Mouse (Mus musculus) hindbrain, embryonic 10.5 days (tissue): ENCODE results near the gene Vps37b. TPM values are rescaled to one million over a fixed set of nuclear protein-coding genes. Genes with fewer than 3 reads are reported as not detected.
A peak's percentile ranks its signal among the peaks of the same experiment; 100 is the strongest.

Source experiments
- DNase-seq: peaks from one replicate; pipeline ENCODE4 v3.0.0-alpha.2; 2017; ENCODE audit warnings: low spot score
- H3K27ac ChIP-seq: fragments of 300-500 bp; sonication (generic); 2 replicates; pipeline ENCODE4 v1.5.1; 2016; ENCODE audit warnings: mild to moderate bottlenecking, moderate library complexity
- H3K27me3 ChIP-seq: fragments of 300-500 bp; sonication (generic); 2 replicates; pipeline ENCODE4 v1.6.1; 2016; ENCODE audit warnings: mild to moderate bottlenecking; ENCODE audit not compliant: poor library complexity, insufficient read depth, severe bottlenecking
- H3K36me3 ChIP-seq: fragments of 300-500 bp; sonication (generic); 2 replicates; pipeline ENCODE4 v1.6.1; 2016; ENCODE audit warnings: mild to moderate bottlenecking, moderate library complexity
- H3K4me1 ChIP-seq: fragments of 300-500 bp; sonication (generic); replicated peaks from 2 replicates; pipeline ENCODE4 v1.6.1; 2016; ENCODE audit warnings: mild to moderate bottlenecking
- H3K4me3 ChIP-seq: fragments of 300-500 bp; sonication (generic); 2 replicates; pipeline ENCODE4 v1.5.1; 2016; ENCODE audit warnings: mild to moderate bottlenecking, moderate library complexity
- H3K9me3 ChIP-seq: fragments of 300-500 bp; sonication (generic); 2 replicates; pipeline ENCODE4 v1.6.1; 2016; ENCODE audit warnings: mild to moderate bottlenecking, moderate library complexity
- WGBS: fragments of 180-500 bp; shearing (Covaris S2); methylation state at CpG from one replicate; pipeline ENCODE4 v1.1.7; 2016; 5-methylcytosine and 5-hydroxymethylcytosine counted together
- polyA plus RNA-seq: library from polyadenylated mRNA; unstranded; fragments of >200 nt; fragmentation: Nextera tagmentation; extraction: Ambion mirVana; gene quantifications from 2 replicates; pipeline ENCODE4 v1.2.1, GENCODE M21; 2016

Vps37b gene
- polyA plus RNA-seq, 1 experiment from 2014 or later: 71.8 TPM

DNA sequence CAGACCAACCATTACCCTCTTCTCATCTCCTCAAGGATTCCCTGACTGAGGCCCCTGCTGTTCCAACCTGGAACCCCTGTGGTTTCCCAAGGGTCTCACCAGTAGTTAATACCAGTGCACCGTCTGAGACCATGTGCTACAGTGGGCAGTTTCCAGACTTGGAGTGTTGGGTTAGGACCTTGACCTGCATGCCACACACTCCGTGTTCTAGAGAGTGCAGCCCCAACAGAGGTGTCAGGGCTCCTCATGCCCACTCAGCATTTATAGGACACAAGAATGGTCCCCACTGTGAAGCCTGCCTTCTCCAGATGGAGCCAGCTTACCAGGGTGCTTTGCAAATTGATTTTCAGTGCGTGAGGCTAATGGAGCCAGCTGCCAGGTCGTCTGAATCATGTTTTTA is 28.7 kb downstream of the Vps37b start:
- H3K27me3 ChIP-seq: no peaks in the 10 kb centered on the region
- H3K4me1 ChIP-seq: peaks cover 26% of the 10 kb centered on the region
- 63% methylated on average over 4 of the region's 4 CpGs for WGBS
- H3K36me3 ChIP-seq: peaks cover 78% of the 10 kb centered on the region
- no peak for DNase-seq
- 0 out of 2 replicates have a peak overlapping the region, but pooled peaks have one; percentile 23 for H3K27ac ChIP-seq
- H3K4me3 ChIP-seq: no peak overlapping the region
- no peaks in the 10 kb centered on the region for H3K9me3 ChIP-seq

DNA sequence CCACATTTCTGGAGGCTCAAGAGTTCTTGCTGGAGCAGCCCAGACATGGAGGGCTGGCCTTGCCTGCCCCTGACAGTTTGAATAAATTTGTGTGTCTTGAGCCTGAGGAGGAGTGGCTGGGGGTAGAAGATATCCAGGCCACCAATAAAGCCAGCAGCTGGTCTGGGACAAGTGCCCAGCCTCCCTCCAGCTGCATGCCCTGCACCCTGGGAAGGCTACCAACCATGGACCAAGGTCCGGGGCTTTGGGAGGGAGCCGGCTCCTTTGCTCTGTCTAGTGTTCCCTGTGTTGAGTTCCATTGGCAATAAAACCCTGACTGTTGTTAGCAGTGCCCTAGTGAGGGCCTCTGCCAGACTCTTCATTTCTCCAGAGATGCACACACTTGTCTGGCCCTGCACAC is 29.2 kb downstream of the Vps37b start:
- Histone ChIP-seq H3K9me3 (no peaks in the 10 kb centered on the region), H3K4me1 (peaks cover 26% of the 10 kb centered on the region), H3K4me3 (no peak overlapping the region), H3K27me3 (no peaks in the 10 kb centered on the region), H3K27ac (peak overlapping the region; percentile 23; the same call in 1 of the 2 replicates), H3K36me3 (peaks cover 73% of the 10 kb centered on the region)
- no peak for DNase-seq
- 92% methylated on average over 2 of the region's 2 CpGs for WGBS

GRCm38 (mm10) chr5:124001274-124001673 is 30.8 kb downstream of the Vps37b start:
- Histone ChIP-seq H3K36me3 (peaks cover 71% of the 10 kb centered on the region), H3K27ac (peak overlapping the region; percentile 60; the same call in 1 of the 2 replicates), H3K9me3 (no peaks in the 10 kb centered on the region), H3K4me1 (peaks cover 36% of the 10 kb centered on the region), H3K4me3 (no peak overlapping the region), H3K27me3 (no peaks in the 10 kb centered on the region)
- DNase-seq: no peak
- whole genome bisulfite sequencing: 67% methylated on average over 9 of the region's 9 CpGs

DNA sequence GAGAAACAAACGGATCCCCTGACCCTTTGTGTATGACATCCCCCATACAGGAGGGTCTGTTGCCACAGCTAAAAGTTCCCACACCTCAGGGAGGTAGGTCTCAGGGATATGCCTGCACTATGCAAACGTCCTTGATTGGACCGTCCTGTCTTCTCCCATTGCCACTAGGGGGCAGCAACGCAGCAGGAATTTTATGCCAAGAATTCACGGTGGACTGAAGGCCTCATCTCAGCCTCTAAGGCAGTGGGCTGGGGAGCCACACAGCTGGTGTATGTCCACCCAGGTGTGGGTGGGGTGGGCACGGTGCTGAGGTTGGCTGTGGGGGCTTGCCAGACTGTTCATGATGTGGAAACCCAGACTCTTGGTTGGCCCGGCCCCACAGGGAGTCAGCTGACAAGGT is 31.2 kb downstream of the Vps37b start:
- no peak overlapping the region for H3K4me3 ChIP-seq
- no peaks in the 10 kb centered on the region for H3K27me3 ChIP-seq
- 13% methylated on average over 7 of the region's 7 CpGs for WGBS
- peak overlapping the region; percentile 60; the same call in 1 of the 2 replicates for H3K27ac ChIP-seq
- peaks cover 41% of the 10 kb centered on the region for H3K4me1 ChIP-seq
- H3K36me3 ChIP-seq: peaks cover 71% of the 10 kb centered on the region
- peak; percentile 88 for DNase-seq
- no peaks in the 10 kb centered on the region for H3K9me3 ChIP-seq

- H3K4me3 ChIP-seq: no peak overlapping the region
- H3K4me1 ChIP-seq: peaks cover 46% of the 10 kb centered on the region
- DNase-seq: no peak
- no peak overlapping the region for H3K27ac ChIP-seq
- peaks cover 49% of the 10 kb centered on the region for H3K36me3 ChIP-seq
- no peaks in the 10 kb centered on the region for H3K27me3 ChIP-seq
- WGBS: 86% methylated on average over 10 of the region's 10 CpGs
- no peaks in the 10 kb centered on the region for H3K9me3 ChIP-seq
Measured at GRCm38 (mm10) chr5:123998370-123998769, 33.7 kb downstream of the Vps37b start.

- Histone ChIP-seq H3K4me3 (no peak overlapping the region), H3K27me3 (no peaks in the 10 kb centered on the region), H3K4me1 (peaks cover 44% of the 10 kb centered on the region), H3K36me3 (peaks cover 44% of the 10 kb centered on the region), H3K9me3 (no peaks in the 10 kb centered on the region), H3K27ac (0 out of 2 replicates have a peak overlapping the region, but pooled peaks have one; percentile 54)
- 89% methylated on average over 16 of the region's 16 CpGs for WGBS
- DNase-seq: no peak
Measured at GRCm38 (mm10) chr5:123997811-123998210, 34.3 kb downstream of the Vps37b start.

GRCm38 (mm10) chr5:123997211-123997751 is 34.8 kb downstream of the Vps37b start:
- Histone ChIP-seq H3K4me1 (peaks cover 44% of the 10 kb centered on the region), H3K4me3 (no peak overlapping the region), H3K27ac (peak overlapping the region; percentile 54; the same call in 1 of the 2 replicates), H3K9me3 (no peaks in the 10 kb centered on the region), H3K36me3 (peaks cover 44% of the 10 kb centered on the region), H3K27me3 (peaks cover 2% of the 10 kb centered on the region; the same call in 1 of the 2 replicates)
- WGBS: 89% methylated on average over 24 of the region's 24 CpGs
- DNase-seq: no peak

DNA sequence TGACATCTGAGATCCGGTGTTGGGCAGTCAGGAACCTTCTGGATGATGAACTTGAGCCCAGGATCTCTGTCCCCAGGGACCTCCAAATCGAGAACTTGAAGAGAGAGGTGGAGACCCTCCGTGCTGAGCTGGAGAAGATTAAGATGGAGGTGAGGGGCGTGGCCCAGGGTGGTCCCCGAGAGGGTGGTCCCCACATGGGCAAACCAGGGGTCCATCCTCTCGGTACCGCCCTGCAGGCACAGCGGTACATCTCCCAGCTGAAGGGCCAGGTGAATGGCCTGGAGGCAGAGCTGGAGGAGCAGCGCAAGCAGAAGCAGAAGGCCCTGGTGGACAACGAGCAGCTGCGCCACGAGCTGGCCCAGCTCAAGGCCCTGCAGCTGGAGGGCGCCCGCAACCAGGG is 35.4 kb downstream of the Vps37b start:
- Histone ChIP-seq H3K27me3 (peaks cover 5% of the 10 kb centered on the region; the same call in 1 of the 2 replicates), H3K36me3 (peaks cover 41% of the 10 kb centered on the region), H3K4me1 (peaks cover 47% of the 10 kb centered on the region), H3K9me3 (no peaks in the 10 kb centered on the region), H3K4me3 (no peak overlapping the region), H3K27ac (peak overlapping the region; percentile 54; the same call in 1 of the 2 replicates)
- 90% methylated on average over 14 of the region's 14 CpGs for WGBS
- DNase-seq: no peak

DNA sequence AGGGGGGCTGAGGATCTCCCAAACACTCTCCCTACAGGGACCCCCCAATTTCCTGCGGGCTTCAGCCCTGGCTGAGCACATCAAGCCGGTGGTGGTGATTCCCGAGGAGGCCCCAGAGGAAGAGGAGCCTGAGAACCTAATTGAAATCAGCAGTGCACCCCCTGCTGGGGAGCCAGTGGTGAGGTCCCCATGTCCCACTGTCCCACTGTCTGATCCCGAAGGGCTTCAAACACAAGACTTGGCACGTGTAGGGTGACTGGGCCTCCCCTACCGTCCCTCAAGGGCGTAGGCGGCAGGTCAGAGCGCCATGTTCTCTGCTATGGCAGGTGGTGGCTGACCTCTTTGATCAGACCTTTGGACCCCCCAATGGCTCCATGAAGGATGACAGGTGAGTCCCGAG is 35.9 kb downstream of the Vps37b start:
- peaks cover 48% of the 10 kb centered on the region for H3K4me1 ChIP-seq
- WGBS: 85% methylated on average over 10 of the region's 10 CpGs

DNA sequence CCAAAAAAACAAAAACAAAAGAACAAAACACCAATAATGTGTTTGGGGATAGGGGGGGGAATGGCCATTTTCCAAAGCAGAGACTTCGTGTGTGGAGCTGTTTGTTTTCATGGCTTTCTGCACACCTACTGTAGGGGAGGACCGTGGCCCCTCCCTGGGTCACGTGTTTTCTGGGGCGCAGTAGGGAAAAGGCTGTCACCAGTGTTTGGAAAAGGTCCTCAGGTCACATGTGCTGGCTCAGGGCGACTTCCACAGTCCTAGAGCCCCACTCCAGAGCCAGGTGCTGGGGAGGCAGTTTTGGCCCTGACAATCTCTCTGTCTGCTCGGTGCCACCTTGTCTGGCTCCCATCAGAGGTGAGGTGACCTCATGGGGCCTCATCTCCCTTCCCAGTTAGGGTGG is 36.7 kb downstream of the Vps37b start:
- H3K27ac ChIP-seq: 0 out of 2 replicates have a peak overlapping the region, but pooled peaks have one; percentile 25
- no peak overlapping the region for H3K4me3 ChIP-seq
- H3K4me1 ChIP-seq: peaks cover 52% of the 10 kb centered on the region
- H3K36me3 ChIP-seq: peaks cover 39% of the 10 kb centered on the region
- WGBS: 80% methylated on average over 6 of the region's 6 CpGs
- peaks cover 5% of the 10 kb centered on the region; the same call in 1 of the 2 replicates for H3K27me3 ChIP-seq
- DNase-seq: no peak
- H3K9me3 ChIP-seq: no peaks in the 10 kb centered on the region

More for the DNA sequence above, 35.9 kb downstream of the Vps37b start:
- no peak for DNase-seq
- H3K9me3 ChIP-seq: no peaks in the 10 kb centered on the region
- H3K27ac ChIP-seq: no peak overlapping the region
- peaks cover 5% of the 10 kb centered on the region; the same call in 1 of the 2 replicates for H3K27me3 ChIP-seq
- peaks cover 39% of the 10 kb centered on the region for H3K36me3 ChIP-seq
- H3K4me3 ChIP-seq: no peak overlapping the region

DNA sequence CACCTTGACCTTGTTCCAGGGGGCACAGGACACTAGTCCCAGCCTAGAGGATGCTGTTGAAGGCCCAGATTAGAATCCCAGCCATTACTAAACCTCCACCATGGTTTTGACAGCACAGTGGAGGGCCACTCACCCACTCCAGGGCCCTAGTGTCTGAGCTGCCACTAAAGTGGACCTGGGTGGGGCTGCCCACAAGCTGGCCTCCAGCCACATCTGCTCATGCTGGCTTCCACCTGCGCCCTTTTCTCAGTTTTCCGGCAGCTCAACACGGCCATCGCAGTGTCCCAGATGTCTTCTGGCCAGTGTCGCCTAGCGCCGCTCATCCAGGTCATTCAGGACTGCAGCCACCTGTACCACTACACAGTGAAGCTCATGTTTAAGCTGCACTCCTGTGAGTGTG is 37.6 kb downstream of the Vps37b start:
- no peak for DNase-seq
- H3K4me3 ChIP-seq: no peak overlapping the region
- H3K36me3 ChIP-seq: peaks cover 31% of the 10 kb centered on the region
- H3K27me3 ChIP-seq: peaks cover 5% of the 10 kb centered on the region; the same call in 1 of the 2 replicates
- no peaks in the 10 kb centered on the region for H3K9me3 ChIP-seq
- 96% methylated on average over 7 of the region's 7 CpGs for WGBS
- H3K4me1 ChIP-seq: peaks cover 61% of the 10 kb centered on the region
- no peak overlapping the region for H3K27ac ChIP-seq

DNA sequence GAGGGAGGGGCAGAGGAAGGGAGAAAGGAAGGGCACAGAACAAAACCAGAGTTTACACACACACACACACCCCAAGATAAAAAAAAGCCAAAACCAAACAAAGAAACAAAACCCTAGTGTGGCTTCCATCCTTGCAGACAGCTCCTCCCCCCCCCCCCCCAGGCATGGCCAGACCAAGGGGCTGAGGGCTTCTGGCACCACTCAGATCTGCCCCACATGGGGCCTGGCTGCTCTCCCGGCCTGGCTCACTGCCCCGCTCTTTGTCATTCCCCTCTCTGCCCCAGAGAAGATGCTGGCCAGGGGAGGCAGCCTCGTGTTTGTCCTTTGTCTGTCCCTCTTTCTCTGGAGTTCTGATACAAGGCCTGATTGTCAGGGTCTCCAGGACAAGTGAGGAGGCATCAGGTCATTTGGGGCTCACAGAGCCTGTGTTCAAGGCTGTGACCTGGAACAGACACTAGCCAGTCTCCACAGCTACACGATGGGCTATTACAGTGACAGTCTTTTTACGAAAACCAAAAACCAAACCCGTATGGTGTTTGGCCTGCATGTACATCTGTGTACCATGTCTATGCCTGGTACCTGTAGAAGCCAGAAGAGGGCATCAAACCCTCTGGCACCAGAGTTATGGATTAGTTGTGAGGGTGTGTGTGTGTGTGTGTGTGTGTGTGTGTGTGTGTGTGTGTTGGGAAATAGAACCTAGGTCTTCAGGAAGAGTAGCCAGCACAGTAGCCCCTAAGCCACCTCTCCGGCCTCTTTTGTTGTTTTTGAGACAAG is 38.6 kb downstream of the Vps37b start:
- Histone ChIP-seq H3K9me3 (no peaks in the 10 kb centered on the region), H3K36me3 (peaks cover 21% of the 10 kb centered on the region), H3K27ac (peak overlapping the region; percentile 8), H3K4me1 (peaks cover 67% of the 10 kb centered on the region), H3K4me3 (no peak overlapping the region), H3K27me3 (peaks cover 5% of the 10 kb centered on the region; the same call in 1 of the 2 replicates)
- WGBS: 64% methylated on average over 7 of the region's 7 CpGs
- DNase-seq: no peak

DNA sequence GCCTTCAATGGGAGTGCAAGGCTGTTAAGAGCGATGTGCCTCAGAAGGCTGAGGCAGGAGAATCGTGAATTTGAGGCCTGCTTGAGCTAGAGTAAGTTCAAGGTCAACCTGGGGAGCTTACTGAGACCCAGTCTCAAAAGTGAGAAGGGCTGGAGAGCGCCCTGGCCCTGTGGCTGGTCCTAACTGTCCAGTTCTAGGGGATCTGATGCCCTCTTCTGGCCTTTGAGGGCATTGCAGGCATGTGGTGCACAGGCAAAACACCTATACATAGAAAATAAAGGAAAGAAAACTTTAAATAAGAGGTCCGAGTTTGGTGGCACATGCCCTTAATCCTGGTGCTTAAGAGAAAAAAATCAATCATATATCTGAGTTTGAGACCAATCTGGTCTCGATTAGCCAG is 39.3 kb downstream of the Vps37b start:
- peaks cover 20% of the 10 kb centered on the region for H3K36me3 ChIP-seq
- 30% methylated on average over 5 of the region's 5 CpGs for WGBS
- no peaks in the 10 kb centered on the region for H3K9me3 ChIP-seq
- DNase-seq: peak; percentile 87
- no peak overlapping the region for H3K27ac ChIP-seq
- H3K4me1 ChIP-seq: peaks cover 72% of the 10 kb centered on the region
- H3K4me3 ChIP-seq: no peak overlapping the region
- peaks cover 5% of the 10 kb centered on the region; the same call in 1 of the 2 replicates for H3K27me3 ChIP-seq
